Mouse (Mus musculus) myocyte (in vitro differentiated cells): ENCODE measurements around the gene Atp6v0a2. TPM values are rescaled to one million over a fixed set of nuclear protein-coding genes. Genes with fewer than 3 reads are reported as not detected.

Experiments
- H3K27me3 ChIP-seq: one replicate; pipeline ENCODE4 v1.6.1; 2011; ENCODE audit not compliant: control insufficient read depth, insufficient read depth, insufficient read length
- H3K36me3 ChIP-seq: one replicate; pipeline ENCODE4 v1.6.1; 2011; ENCODE audit not compliant: control insufficient read depth, insufficient read depth
- H3K4me2 ChIP-seq: one replicate; pipeline ENCODE4 v1.6.1; 2011; ENCODE audit warnings: low read depth, control low read depth
- H3K4me3 ChIP-seq: one replicate; pipeline ENCODE4 v1.5.1; 2011; ENCODE audit warnings: mild to moderate bottlenecking, control low read depth, moderate library complexity
- H3K79me2 ChIP-seq: one replicate; pipeline ENCODE4 v1.6.1; 2011; ENCODE audit not compliant: control insufficient read depth, insufficient read depth
- H3ac ChIP-seq: one replicate; pipeline ENCODE4 v1.6.1; 2011; ENCODE audit not compliant: control insufficient read depth, insufficient read length
- CEBPB ChIP-seq: IDR thresholded peaks from 2 replicates; pipeline ENCODE4 v1.6.1; 2011; ENCODE audit warnings: mild to moderate bottlenecking, moderate library complexity; ENCODE audit not compliant: poor library complexity, insufficient read depth, severe bottlenecking
- E2F4 ChIP-seq: IDR thresholded peaks from one replicate; pipeline ENCODE4 v1.6.1; 2011; ENCODE audit warnings: mild to moderate bottlenecking, control low read depth, moderate library complexity; ENCODE audit not compliant: insufficient read depth
- MAX ChIP-seq: IDR thresholded peaks from one replicate; pipeline ENCODE4 v1.6.1; 2011; ENCODE audit warnings: low read depth, mild to moderate bottlenecking, control low read depth
- MYOD1 ChIP-seq, 3 experiments: IDR thresholded peaks; one replicate each; pipeline ENCODE4 v1.6.1; 2011; ENCODE audit warnings: control low read depth in 2 of 3, low read depth in 2 of 3, mild to moderate bottlenecking in 2 of 3, moderate library complexity in 1 of 3; ENCODE audit not compliant: insufficient read length in 2 of 3, control insufficient read depth in 1 of 3
- MYOG ChIP-seq, 3 experiments: IDR thresholded peaks; one replicate each; pipeline ENCODE4 v1.6.1; 2011; ENCODE audit warnings: control low read depth in 2 of 3, low read depth in 2 of 3, mild to moderate bottlenecking in 2 of 3; ENCODE audit not compliant: insufficient read length in 2 of 3, control insufficient read depth in 1 of 3, insufficient read depth in 1 of 3
- POLR2A ChIP-seq: IDR thresholded peaks from one replicate; pipeline ENCODE4 v1.6.1; 2011; ENCODE audit warnings: low read depth, mild to moderate bottlenecking, control low read depth, moderate library complexity; ENCODE audit not compliant: insufficient read length
- POLR2AphosphoS2 ChIP-seq: IDR thresholded peaks from one replicate; pipeline ENCODE4 v1.6.1; 2011; ENCODE audit warnings: low read depth, control low read depth; ENCODE audit not compliant: insufficient read length
- REST ChIP-seq: IDR thresholded peaks from one replicate; pipeline ENCODE4 v1.6.1; 2011; ENCODE audit warnings: mild to moderate bottlenecking, control low read depth, moderate library complexity; ENCODE audit not compliant: insufficient read depth, insufficient read length
- SRF ChIP-seq: IDR thresholded peaks from one replicate; pipeline ENCODE4 v1.6.1; 2011; ENCODE audit warnings: low read depth; ENCODE audit not compliant: control insufficient read depth, insufficient read length
- TCF12 ChIP-seq: IDR thresholded peaks from one replicate; pipeline ENCODE4 v1.6.1; 2011; ENCODE audit warnings: mild to moderate bottlenecking, control low read depth; ENCODE audit not compliant: poor library complexity, insufficient read depth, severe bottlenecking
- TCF3 ChIP-seq: IDR thresholded peaks from one replicate; pipeline ENCODE4 v1.6.1; 2011; ENCODE audit warnings: low read depth, control low read depth; ENCODE audit not compliant: insufficient read length
- USF1 ChIP-seq: IDR thresholded peaks from one replicate; pipeline ENCODE4 v1.6.1; 2011; ENCODE audit warnings: low read depth, mild to moderate bottlenecking, control low read depth, moderate library complexity
- polyA plus RNA-seq: library from polyadenylated mRNA; unstranded; fragments of >200 nt; fragmentation: generic; extraction: Trizol; gene quantifications from one replicate; pipeline ENCODE4 v1.2.1, GENCODE M21; 2012; ENCODE audit warnings: missing spikeins

The Atp6v0a2 gene
- polyA plus RNA-seq, 1 experiment: 31.8 TPM

GRCm38 (mm10) chr5:124715135-124715534 lies 86.8 kb downstream of the Atp6v0a2 start:
- TF ChIP-seq MAX (no peak), USF1 (no peak), CEBPB (no peak), SRF (no peak), MYOD1 (IDR thresholded peaks at IDR 0.05; ENCODE audit: control insufficient read depth in 1 of 3, insufficient read length in 2 of 3, low read depth in 2 of 3) (no peak), MYOG (IDR thresholded peaks at IDR 0.05; ENCODE audit: control insufficient read depth in 1 of 3, insufficient read depth in 1 of 3, insufficient read length in 2 of 3, low read depth in 2 of 3) (no peak), TCF12 (no peak), POLR2AphosphoS2 (no peak), TCF3 (no peak), E2F4 (no peak), POLR2A (no peak), REST (no peak)

GRCm38 (mm10) chr5:124717969-124718368 lies 89.6 kb downstream of the Atp6v0a2 start:
- H3K27me3 ChIP-seq: no peaks in the 10 kb centered on the region
- no peak overlapping the region for H3K4me2 ChIP-seq
- TF ChIP-seq MAX: no peak
- no peak for TF ChIP-seq USF1
- no peak for TF ChIP-seq E2F4
- TF ChIP-seq CEBPB: no peak
- TF ChIP-seq POLR2AphosphoS2: no peak
- TF ChIP-seq MYOD1 (IDR thresholded peaks at IDR 0.05; ENCODE audit: control insufficient read depth in 1 of 3, insufficient read length in 2 of 3, low read depth in 2 of 3): no peak
- no peak for TF ChIP-seq POLR2A
- TF ChIP-seq SRF: no peak
- no peak for TF ChIP-seq TCF3
- no peak for TF ChIP-seq MYOG (IDR thresholded peaks at IDR 0.05; ENCODE audit: control insufficient read depth in 1 of 3, insufficient read depth in 1 of 3, insufficient read length in 2 of 3, low read depth in 2 of 3)
- peaks cover 28% of the 10 kb centered on the region for H3K36me3 ChIP-seq
- no peak overlapping the region for H3ac ChIP-seq
- no peaks in the 10 kb centered on the region for H3K79me2 ChIP-seq
- no peak overlapping the region for H3K4me3 ChIP-seq

More at GRCm38 (mm10) chr5:124715135-124715534, 86.8 kb downstream of the Atp6v0a2 start:
- no peak overlapping the region for H3K4me2 ChIP-seq
- no peaks in the 10 kb centered on the region for H3K79me2 ChIP-seq
- no peak overlapping the region for H3K4me3 ChIP-seq
- no peak overlapping the region for H3ac ChIP-seq
- peaks cover 25% of the 10 kb centered on the region for H3K36me3 ChIP-seq
- no peaks in the 10 kb centered on the region for H3K27me3 ChIP-seq

- Histone ChIP-seq H3K4me3 (no peak overlapping the region), H3K4me2 (no peak overlapping the region), H3K27me3 (no peaks in the 10 kb centered on the region), H3ac (no peak overlapping the region), H3K36me3 (peaks cover 30% of the 10 kb centered on the region), H3K79me2 (no peaks in the 10 kb centered on the region)
- no peak for TF ChIP-seq TCF3
- no peak for TF ChIP-seq USF1
- TF ChIP-seq MYOD1 (IDR thresholded peaks at IDR 0.05; ENCODE audit: control insufficient read depth in 1 of 3, insufficient read length in 2 of 3, low read depth in 2 of 3): no peak
- no peak for TF ChIP-seq MYOG (IDR thresholded peaks at IDR 0.05; ENCODE audit: control insufficient read depth in 1 of 3, insufficient read depth in 1 of 3, insufficient read length in 2 of 3, low read depth in 2 of 3)
- no peak for TF ChIP-seq E2F4
- TF ChIP-seq POLR2AphosphoS2: no peak
- TF ChIP-seq POLR2A: no peak
- no peak for TF ChIP-seq MAX
- TF ChIP-seq SRF: no peak
- TF ChIP-seq CEBPB: no peak
- TF ChIP-seq REST: no peak
- no peak for TF ChIP-seq TCF12
Observed at GRCm38 (mm10) chr5:124718396-124718795, 90.0 kb downstream of the Atp6v0a2 start.

- peaks cover 31% of the 10 kb centered on the region for H3K36me3 ChIP-seq
- TF ChIP-seq USF1: no peak
- H3K27me3 ChIP-seq: no peaks in the 10 kb centered on the region
- no peaks in the 10 kb centered on the region for H3K79me2 ChIP-seq
- H3K4me3 ChIP-seq: no peak overlapping the region
- no peak overlapping the region for H3K4me2 ChIP-seq
- H3ac ChIP-seq: no peak overlapping the region
Observed at GRCm38 (mm10) chr5:124723125-124723524, 94.7 kb downstream of the Atp6v0a2 start.

- H3K4me2 ChIP-seq: no peak within 1 kb of the TSS
- no peak within 1 kb of the TSS for H3K4me3 ChIP-seq
- H3K79me2 ChIP-seq: no peaks in the 10 kb centered on the region
- no peaks in the 10 kb centered on the region for H3K27me3 ChIP-seq
- peaks cover 17% of the 10 kb centered on the region for H3K36me3 ChIP-seq
- H3ac ChIP-seq: no peak within 1 kb of the TSS
- TF ChIP-seq TCF12 (no peak), CEBPB (no peak), MAX (no peak), USF1 (no peak), SRF (no peak), POLR2AphosphoS2 (peak; percentile 72), MYOG (IDR thresholded peaks at IDR 0.05; ENCODE audit: control insufficient read depth in 1 of 3, insufficient read depth in 1 of 3, insufficient read length in 2 of 3, low read depth in 2 of 3) (no peak)
Observed at GRCm38 (mm10) chr5:124724997-124725396, 96.6 kb downstream of the Atp6v0a2 start, which contains the start of gene Dnah10. Gene Dnah10 (plus strand): TSS chr5:124725085.
